In the genomic region with DNA sequence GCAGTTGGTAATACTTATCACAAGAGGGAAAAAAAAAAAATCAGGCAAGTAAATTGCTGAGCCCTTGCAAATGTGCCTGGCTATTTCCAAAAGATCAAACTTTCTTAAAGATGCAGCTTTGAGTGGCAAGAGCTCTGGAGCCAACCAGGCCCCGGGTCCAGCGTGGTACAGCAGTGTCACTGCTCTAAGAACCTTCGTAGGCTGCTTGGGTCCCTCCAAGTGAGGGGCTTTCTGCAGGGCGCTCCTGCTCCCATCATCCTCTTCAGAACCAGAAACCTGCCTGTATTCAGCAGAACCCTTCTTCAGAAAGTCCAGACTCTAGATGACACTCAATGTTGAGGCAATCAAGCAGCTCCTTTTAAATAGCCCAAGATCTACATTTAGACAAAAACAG, we compare ENCODE assay signal across 9 mouse cellular contexts. TPM values are rescaled to one million over a fixed set of nuclear protein-coding genes. Genes with fewer than 3 reads are reported as not detected.
DNase-seq lines count a peak whose midpoint lies in the region; ATAC-seq and TF ChIP-seq lines count a peak whose summit lies in the region.
"Had no signal": no experiment of that assay in that cellular context is flagged by ENCODE, and none has a peak within 500 bp of the region (broad histone marks: within the 10 kb centered on the region; RNA-seq: fewer than 3 reads in every experiment).

No protein-coding gene starts in this region.

- no peaks in the 10 kb centered on the region for H3K36me3 ChIP-seq in kidney, embryonic 14.5 days (ENCODE audit: control insufficient read depth, insufficient read depth, low read length)
- H3K36me3 ChIP-seq in kidney, adult 2 months (ENCODE audit: control insufficient read depth, insufficient read depth, low read length): no peaks in the 10 kb centered on the region
- no peaks in the 10 kb centered on the region for H3K36me3 ChIP-seq in embryonic facial prominence, embryonic 15.5 days
- no peaks in the 10 kb centered on the region for H3K36me3 ChIP-seq in intestine, embryonic 16.5 days (ENCODE audit: control insufficient read depth, insufficient read depth, low read length)
- no peaks in the 10 kb centered on the region for H3K36me3 ChIP-seq in midbrain, postnatal 0 days (ENCODE audit: insufficient read depth, low read length)

- TF ChIP-seq CTCF in kidney, adult 2 months (conservative IDR thresholded peaks at IDR 0.05; ENCODE audit: insufficient read depth, insufficient read length, low read depth, low read length): no peak
- no peak for TF ChIP-seq CTCF in midbrain, postnatal 0 days (IDR thresholded peaks at IDR 0.05)

- peak overlapping the region; percentile 54 for H3K4me3 ChIP-seq in kidney, embryonic 14.5 days (ENCODE audit: low read length)
- no peak overlapping the region for H3K4me3 ChIP-seq in kidney, adult 2 months (ENCODE audit: insufficient read depth, low read depth, low read length)
- H3K4me3 ChIP-seq in embryonic facial prominence, embryonic 15.5 days (replicated peaks): peak overlapping the region; percentile 49
- peak overlapping the region; percentile 59 for H3K4me3 ChIP-seq in intestine, embryonic 16.5 days (ENCODE audit: low read length)
- H3K4me3 ChIP-seq in midbrain, postnatal 0 days (ENCODE audit: low read depth, low read length): peak overlapping the region; percentile 57

- peak overlapping the region; percentile 97 for H3K4me2 ChIP-seq in kidney, embryonic 14.5 days (replicated peaks; ENCODE audit: low read depth, low read length)
- peak overlapping the region; percentile 93 for H3K4me2 ChIP-seq in embryonic facial prominence, embryonic 15.5 days (replicated peaks)
- H3K4me2 ChIP-seq in intestine, embryonic 16.5 days (ENCODE audit: low read depth, low read length): peak overlapping the region; percentile 94
- H3K4me2 ChIP-seq in midbrain, postnatal 0 days (ENCODE audit: low read depth, low read length, poor library complexity, severe bottlenecking): peak overlapping the region; percentile 100

- peaks cover 40% of the 10 kb centered on the region for H3K27me3 ChIP-seq in kidney, embryonic 14.5 days (ENCODE audit: control insufficient read depth, insufficient read depth, low read length)
- no peaks in the 10 kb centered on the region; the same call in 1 of the 2 replicates for H3K27me3 ChIP-seq in kidney, adult 2 months (replicated peaks; ENCODE audit: control insufficient read depth, insufficient read depth, low read length)
- peaks cover 53% of the 10 kb centered on the region for H3K27me3 ChIP-seq in embryonic facial prominence, embryonic 15.5 days
- H3K27me3 ChIP-seq in intestine, embryonic 16.5 days (replicated peaks; ENCODE audit: control insufficient read depth, insufficient read depth, low read length): peaks cover 39% of the 10 kb centered on the region
- H3K27me3 ChIP-seq in midbrain, postnatal 0 days (ENCODE audit: insufficient read depth, low read length): peaks cover 21% of the 10 kb centered on the region

- 15% methylated on average over 4 of the region's 4 CpGs for WGBS in kidney, embryonic 14.5 days
- WGBS in kidney, adult 2 months: 34% methylated on average over 4 of the region's 4 CpGs
- 20% methylated on average over 4 of the region's 4 CpGs for WGBS in embryonic facial prominence, embryonic 15.5 days
- 20% methylated on average over 4 of the region's 4 CpGs for WGBS in intestine, embryonic 16.5 days
- 14% methylated on average over 4 of the region's 4 CpGs for WGBS in midbrain, postnatal 0 days

- no peak for DNase-seq in kidney, adult 2 months
- no peak for DNase-seq in midbrain, postnatal 0 days (ENCODE audit: low spot score)
- DNase-seq in left cerebral cortex, postnatal 36 days (ENCODE audit: low spot score in 2 of 2): no peak
- DNase-seq in frontal cortex, adult 2 months (ENCODE audit: extremely low spot score in 1 of 2, low spot score in 1 of 2): no peak
- no peak for DNase-seq in urinary bladder, postnatal 25 days (ENCODE audit: low spot score)

- H3K27ac ChIP-seq in kidney, embryonic 14.5 days (ENCODE audit: low read depth, low read length): no peak overlapping the region
- no peak overlapping the region for H3K27ac ChIP-seq in kidney, adult 2 months (ENCODE audit: insufficient read depth, low read depth, low read length)
- no peak overlapping the region for H3K27ac ChIP-seq in embryonic facial prominence, embryonic 15.5 days (replicated peaks)
- H3K27ac ChIP-seq in intestine, embryonic 16.5 days (ENCODE audit: low read length): no peak overlapping the region
- no peak overlapping the region for H3K27ac ChIP-seq in midbrain, postnatal 0 days (ENCODE audit: low read depth, low read length)

- no peak for TF ChIP-seq POLR2A in kidney, adult 2 months (IDR thresholded peaks at IDR 0.05; ENCODE audit: low read depth, low read length)

- no peak overlapping the region for H3K9ac ChIP-seq in kidney, embryonic 14.5 days (ENCODE audit: low read depth, low read length)
- H3K9ac ChIP-seq in embryonic facial prominence, embryonic 15.5 days: no peak overlapping the region
- no peak overlapping the region for H3K9ac ChIP-seq in intestine, embryonic 16.5 days (ENCODE audit: low read depth, low read length)
- 0 out of 2 replicates have a peak overlapping the region, but pooled peaks have one; percentile 33 for H3K9ac ChIP-seq in midbrain, postnatal 0 days (replicated peaks; ENCODE audit: low read length, poor library complexity, severe bottlenecking)

- H3K4me1 ChIP-seq in kidney, embryonic 14.5 days (ENCODE audit: control insufficient read depth, insufficient read depth, low read length): peaks cover 10% of the 10 kb centered on the region; the same call in 1 of the 2 replicates
- no peaks in the 10 kb centered on the region for H3K4me1 ChIP-seq in kidney, adult 2 months (ENCODE audit: control insufficient read depth, insufficient read depth, low read length)
- H3K4me1 ChIP-seq in embryonic facial prominence, embryonic 15.5 days: peaks cover 14% of the 10 kb centered on the region
- H3K4me1 ChIP-seq in intestine, embryonic 16.5 days (ENCODE audit: control insufficient read depth, insufficient read depth, low read length): peaks cover 12% of the 10 kb centered on the region
- H3K4me1 ChIP-seq in midbrain, postnatal 0 days (ENCODE audit: insufficient read depth, low read length): no peaks in the 10 kb centered on the region; the same call in 1 of the 2 replicates

- intact Hi-C loops in left cerebral cortex, postnatal 36 days (cut with DNase I): loop anchor here (10.0 kb wide), 1 partner anchor 189 kb away; no protein-coding TSS in a partner anchor

- no peaks in the 10 kb centered on the region for H3K9me3 ChIP-seq in kidney, embryonic 14.5 days (ENCODE audit: control insufficient read depth, low read length)
- no peaks in the 10 kb centered on the region for H3K9me3 ChIP-seq in embryonic facial prominence, embryonic 15.5 days (replicated peaks)
- H3K9me3 ChIP-seq in intestine, embryonic 16.5 days (ENCODE audit: control insufficient read depth, low read length): no peaks in the 10 kb centered on the region
- H3K9me3 ChIP-seq in midbrain, postnatal 0 days (ENCODE audit: low read length): no peaks in the 10 kb centered on the region

- ATAC-seq in kidney, embryonic 14.5 days (ENCODE audit: low FRiP score, low TSS enrichment): 0 out of 2 replicates have a peak, but pooled peaks have one; percentile 41
- no peak for ATAC-seq in embryonic facial prominence, embryonic 15.5 days (ENCODE audit: insufficient number of reproducible peaks, low FRiP score, low TSS enrichment, low read depth)
- no peak for ATAC-seq in intestine, embryonic 16.5 days
- no peak for ATAC-seq in midbrain, postnatal 0 days (ENCODE audit: low FRiP score)

RNA-seq across cellular contexts. Expression of gene Alkal2, which starts 0.5 kb away (rescaled TPM):
- 0.15 and 0.27 TPM in 2 replicates for polyA plus RNA-seq in kidney, embryonic 14.5 days (2014; fragmentation: Nextera tagmentation; extraction: Ambion mirVana)
- 0.41 and 0.87 TPM in 2 replicates for polyA plus RNA-seq in kidney, adult 2 months (2012; rRNA removed)
- polyA plus RNA-seq in embryonic facial prominence, embryonic 15.5 days (2015; fragmentation: Nextera tagmentation; extraction: Ambion mirVana): 5.5 and 6.3 TPM in 2 replicates
- 0.67 and 1.3 TPM in 2 replicates for polyA plus RNA-seq in intestine, embryonic 16.5 days (2015; fragmentation: Nextera tagmentation; extraction: Ambion mirVana)
- total RNA-seq in midbrain, postnatal 0 days (2014; rRNA removed): 0.33 and 2.5 TPM in 2 replicates
- 0.41 and 0.43 TPM in 2 replicates for polyA plus RNA-seq in midbrain, postnatal 0 days (2015; fragmentation: Nextera tagmentation; extraction: Ambion mirVana)
- total RNA-seq in left cerebral cortex, postnatal 36 days (2021): 1 to 10 TPM; 1.8 to 3.1 TPM
- 1.0 and 1.5 TPM in 2 replicates for polyA plus RNA-seq in frontal cortex, adult 2 months (2012; rRNA removed)
- polyA plus RNA-seq: large intestine, adult 2 months had no signal

RNA-seq across cellular contexts. Expression of gene Acp1, which starts 27.8 kb away (rescaled TPM):
- 216 and 230 TPM in 2 replicates for polyA plus RNA-seq in kidney, embryonic 14.5 days (2014; fragmentation: Nextera tagmentation; extraction: Ambion mirVana)
- polyA plus RNA-seq in kidney, adult 2 months (2012; rRNA removed): 9.6 and 12.2 TPM in 2 replicates
- 127 and 139 TPM in 2 replicates for polyA plus RNA-seq in embryonic facial prominence, embryonic 15.5 days (2015; fragmentation: Nextera tagmentation; extraction: Ambion mirVana)
- polyA plus RNA-seq in intestine, embryonic 16.5 days (2015; fragmentation: Nextera tagmentation; extraction: Ambion mirVana): 167 and 172 TPM in 2 replicates
- 24.3 and 38.3 TPM in 2 replicates for total RNA-seq in midbrain, postnatal 0 days (2014; rRNA removed)
- 106 and 113 TPM in 2 replicates for polyA plus RNA-seq in midbrain, postnatal 0 days (2015; fragmentation: Nextera tagmentation; extraction: Ambion mirVana)
- total RNA-seq in left cerebral cortex, postnatal 36 days (2021): 10 to 100 TPM; 47.4 to 51.6 TPM
- 25.1 and 32.3 TPM in 2 replicates for polyA plus RNA-seq in frontal cortex, adult 2 months (2012; rRNA removed)

RNA-seq across cellular contexts. Expression of gene Sh3yl1, which starts 27.9 kb away (rescaled TPM):
- polyA plus RNA-seq in kidney, embryonic 14.5 days (2014; fragmentation: Nextera tagmentation; extraction: Ambion mirVana): 22.9 and 23.0 TPM in 2 replicates
- 11.6 and 13.5 TPM in 2 replicates for polyA plus RNA-seq in kidney, adult 2 months (2012; rRNA removed)
- polyA plus RNA-seq in embryonic facial prominence, embryonic 15.5 days (2015; fragmentation: Nextera tagmentation; extraction: Ambion mirVana): 13.4 and 16.8 TPM in 2 replicates
- 24.9 and 30.1 TPM in 2 replicates for polyA plus RNA-seq in intestine, embryonic 16.5 days (2015; fragmentation: Nextera tagmentation; extraction: Ambion mirVana)
- total RNA-seq in midbrain, postnatal 0 days (2014; rRNA removed): 20.3 and 20.4 TPM in 2 replicates
- polyA plus RNA-seq in midbrain, postnatal 0 days (2015; fragmentation: Nextera tagmentation; extraction: Ambion mirVana): 52.6 and 52.9 TPM in 2 replicates
- total RNA-seq in left cerebral cortex, postnatal 36 days (2021): 10 to 100 TPM; 14.1 to 14.5 TPM
- polyA plus RNA-seq in frontal cortex, adult 2 months (2012; rRNA removed): 8.3 and 9.9 TPM in 2 replicates
